Mouse (Mus musculus) lung, postnatal 0 days (tissue): ENCODE measurements around the gene Opn1sw.

Experiments used
- CTCF ChIP-seq: IDR thresholded peaks from 2 replicates; pipeline ENCODE4 v1.5.1; 2016; ENCODE audit warnings: antibody characterized with exemption, mild to moderate bottlenecking
- EP300 ChIP-seq: IDR thresholded peaks from 2 replicates; pipeline ENCODE4 v1.6.1; 2016; ENCODE audit warnings: antibody characterized with exemption, mild to moderate bottlenecking, control low read depth

- no peak for TF ChIP-seq CTCF
- no peak for TF ChIP-seq EP300
Observed at GRCm38 (mm10) chr6:29430681-29431420, 42.6 kb upstream of the Opn1sw start.
